Mouse (Mus musculus) B cell, adult (primary cell): Measurements from ENCODE around the gene Ppp1r18. TPM values are rescaled to one million over a fixed set of nuclear protein-coding genes. Genes with fewer than 3 reads are reported as not detected.

Experiments
- total RNA-seq: library from RNA; stranded (reverse); gene quantifications from 4 replicates; pipeline ENCODE4 v1.2.4, GENCODE M21; 2023; ENCODE audit not compliant: inconsistent age

The Ppp1r18 gene
- total RNA-seq: 209 to 233 TPM (median 217 TPM) in 4 replicates

GRCm38 (mm10) chr17:35865481-35866280 is at the start of gene Ppp1r18:
Gene Ppp1r18, plus strand, starts transcription at chr17:35865593.

GRCm38 (mm10) chr17:35821439-35822430 is 43.7 kb upstream of the Ppp1r18 start, which contains the start of gene Ier3:
Gene Ier3, plus strand, starts transcription at chr17:35821684.

GRCm38 (mm10) chr17:35822964-35823937 is 42.1 kb upstream of the Ppp1r18 start, which contains the start of gene Flot1:
Gene Flot1, plus strand, starts transcription at chr17:35823230.

GRCm38 (mm10) chr17:35838122-35838544 is 27.3 kb upstream of the Ppp1r18 start, which contains the start of gene Tubb5:
Gene Tubb5, minus strand, starts transcription at chr17:35838306.

GRCm38 (mm10) chr17:35841076-35841950 is 24.1 kb upstream of the Ppp1r18 start, which contains the start of gene Mdc1:
Gene Mdc1, plus strand, starts transcription at chr17:35841515.

GRCm38 (mm10) chr17:35861198-35861857 is 4.1 kb upstream of the Ppp1r18 start, which contains the start of gene Nrm:
Gene Nrm, plus strand, starts transcription at chr17:35861318.

GRCm38 (mm10) chr17:35879245-35880057 is 14.1 kb downstream of the Ppp1r18 start, which contains the start of gene Dhx16:
Gene Dhx16, plus strand, starts transcription at chr17:35879819.

GRCm38 (mm10) chr17:35896781-35897643 is 31.6 kb downstream of the Ppp1r18 start, which contains the start of gene 2310061I04Rik:
Gene 2310061I04Rik, minus strand, starts transcription at chr17:35897431.

GRCm38 (mm10) chr17:35909919-35910369 is 44.6 kb downstream of the Ppp1r18 start, which contains the start of gene Atat1:
Gene Atat1, minus strand, starts transcription at chr17:35910075.

GRCm38 (mm10) chr17:35916297-35917142 is 51.1 kb downstream of the Ppp1r18 start, which contains the start of the genes Mrps18b and Ppp1r10:
Gene Mrps18b, minus strand, starts transcription at chr17:35916389.
Gene Ppp1r10, plus strand, starts transcription at chr17:35916434.

Other genes starting within 250 kb of the Ppp1r18 start
- gene Gm9573, start 239.0 kb upstream of the Ppp1r18 start, total RNA-seq: not detected in 4 replicates
- not detected in 4 replicates for gene Mucl3, start 221.9 kb upstream of the Ppp1r18 start, total RNA-seq
- gene Vars2, start 198.0 kb upstream of the Ppp1r18 start, total RNA-seq: 43.2 to 67.6 TPM (median 49.8 TPM) in 4 replicates
- 17.9 to 21.2 TPM (median 19.8 TPM) in 4 replicates for gene Gtf2h4, start 191.9 kb upstream of the Ppp1r18 start, total RNA-seq
- not detected in 4 replicates for gene Ddr1, start 161.0 kb upstream of the Ppp1r18 start, total RNA-seq
- gene Ier3, start 43.9 kb upstream of the Ppp1r18 start, total RNA-seq: 0.63 to 0.99 TPM (median 0.78 TPM) in 3 of 4 replicates, not detected in the other
- gene Flot1, start 42.4 kb upstream of the Ppp1r18 start, total RNA-seq: 16.0 to 20.9 TPM (median 18.6 TPM) in 4 replicates
- 262 to 275 TPM (median 274 TPM) in 4 replicates for gene Tubb5, start 27.3 kb upstream of the Ppp1r18 start, total RNA-seq
- gene Mdc1, start 24.1 kb upstream of the Ppp1r18 start, total RNA-seq: 71.4 to 86.6 TPM (median 79.7 TPM) in 4 replicates
- gene Nrm, start 4.3 kb upstream of the Ppp1r18 start, total RNA-seq: 80.2 to 95.7 TPM (median 86.5 TPM) in 4 replicates
- 103 to 128 TPM (median 115 TPM) in 4 replicates for gene Dhx16, start 14.2 kb downstream of the Ppp1r18 start, total RNA-seq
- gene 2310061I04Rik, start 31.8 kb downstream of the Ppp1r18 start, total RNA-seq: 16.2 to 22.4 TPM (median 19.8 TPM) in 4 replicates
- 14.7 to 21.4 TPM (median 18.2 TPM) in 4 replicates for gene Atat1, start 44.5 kb downstream of the Ppp1r18 start, total RNA-seq
- 69.7 to 78.6 TPM (median 73.2 TPM) in 4 replicates for gene Mrps18b, start 50.8 kb downstream of the Ppp1r18 start, total RNA-seq
- gene Ppp1r10, start 50.8 kb downstream of the Ppp1r18 start, total RNA-seq: 159 to 172 TPM (median 168 TPM) in 4 replicates
- 114 to 128 TPM (median 125 TPM) in 4 replicates for gene Abcf1, start 104.2 kb downstream of the Ppp1r18 start, total RNA-seq
- 72.2 to 88.6 TPM (median 80.9 TPM) in 4 replicates for gene Gnl1, start 114.3 kb downstream of the Ppp1r18 start, total RNA-seq
- gene Prr3, start 114.6 kb downstream of the Ppp1r18 start, total RNA-seq: 83.4 to 98.8 TPM (median 91.2 TPM) in 4 replicates
- gene H2-T24, start 155.0 kb downstream of the Ppp1r18 start, total RNA-seq: 41.2 to 56.0 TPM (median 48.9 TPM) in 4 replicates
- 313 to 352 TPM (median 345 TPM) in 4 replicates for gene H2-T23, start 167.3 kb downstream of the Ppp1r18 start, total RNA-seq
- gene H2-T22, start 177.2 kb downstream of the Ppp1r18 start, total RNA-seq: 87.9 to 100 TPM (median 90.8 TPM) in 4 replicates
- gene Gm6034, start 177.4 kb downstream of the Ppp1r18 start, total RNA-seq: 0.35 to 1.7 TPM (median 0.96 TPM) in 3 of 4 replicates, not detected in the other
- gene Gm11127, start 192.8 kb downstream of the Ppp1r18 start, total RNA-seq: 58.1 to 68.2 TPM (median 65.7 TPM) in 4 replicates